Mouse (Mus musculus) limb, embryonic 12.5 days (tissue): ENCODE measurements around the gene Chst10. TPM values are rescaled to one million over a fixed set of nuclear protein-coding genes. Genes with fewer than 3 reads are reported as not detected.

Experiments
- ATAC-seq: fragments of 200-750 bp; cut with Nextera tagmentation; 2 replicates; pipeline ENCODE4 v1.8.0; 2017; ENCODE audit warnings: low read depth, moderate TSS enrichment; ENCODE audit not compliant: insufficient number of reproducible peaks, insufficient read depth, low FRiP score, low TSS enrichment
- H3K27ac ChIP-seq: fragments of 300-500 bp; sonication (generic); 2 replicates; pipeline ENCODE4 v1.5.1; 2016; ENCODE audit warnings: mild to moderate bottlenecking, moderate library complexity
- H3K27me3 ChIP-seq: fragments of 300-500 bp; sonication (generic); 2 replicates; pipeline ENCODE4 v1.6.1; 2016; ENCODE audit warnings: mild to moderate bottlenecking, moderate library complexity
- H3K36me3 ChIP-seq: fragments of 300-500 bp; sonication (generic); 2 replicates; pipeline ENCODE4 v1.6.1; 2016; ENCODE audit warnings: mild to moderate bottlenecking, moderate library complexity
- H3K4me1 ChIP-seq: fragments of 300-500 bp; sonication (generic); replicated peaks from 2 replicates; pipeline ENCODE4 v1.6.1; 2016
- H3K4me2 ChIP-seq: fragments of 300-500 bp; sonication (generic); 2 replicates; pipeline ENCODE4 v1.6.1; 2016; ENCODE audit warnings: mild to moderate bottlenecking, moderate library complexity
- H3K4me3 ChIP-seq: fragments of 300-500 bp; sonication (generic); replicated peaks from 2 replicates; pipeline ENCODE4 v1.5.1; 2016; ENCODE audit warnings: mild to moderate bottlenecking
- H3K9ac ChIP-seq: fragments of 300-500 bp; sonication (generic); replicated peaks from 2 replicates; pipeline ENCODE4 v1.6.1; 2016; ENCODE audit warnings: mild to moderate bottlenecking, moderate library complexity
- H3K9me3 ChIP-seq: fragments of 300-500 bp; sonication (generic); 2 replicates; pipeline ENCODE4 v1.6.1; 2016; ENCODE audit warnings: mild to moderate bottlenecking, moderate library complexity
- WGBS: fragments of 180-500 bp; shearing (Covaris S2); methylation state at CpG from one replicate; pipeline ENCODE4 v1.1.7; 2016; 5-methylcytosine and 5-hydroxymethylcytosine counted together
- polyA plus RNA-seq: library from polyadenylated mRNA; unstranded; fragments of >200 nt; fragmentation: Nextera tagmentation; extraction: Ambion mirVana; gene quantifications from 2 replicates; pipeline ENCODE4 v1.2.1, GENCODE M21; 2016

The Chst10 gene
- polyA plus RNA-seq, 1 experiment from 2014 or later = 11.1 TPM

DNA sequence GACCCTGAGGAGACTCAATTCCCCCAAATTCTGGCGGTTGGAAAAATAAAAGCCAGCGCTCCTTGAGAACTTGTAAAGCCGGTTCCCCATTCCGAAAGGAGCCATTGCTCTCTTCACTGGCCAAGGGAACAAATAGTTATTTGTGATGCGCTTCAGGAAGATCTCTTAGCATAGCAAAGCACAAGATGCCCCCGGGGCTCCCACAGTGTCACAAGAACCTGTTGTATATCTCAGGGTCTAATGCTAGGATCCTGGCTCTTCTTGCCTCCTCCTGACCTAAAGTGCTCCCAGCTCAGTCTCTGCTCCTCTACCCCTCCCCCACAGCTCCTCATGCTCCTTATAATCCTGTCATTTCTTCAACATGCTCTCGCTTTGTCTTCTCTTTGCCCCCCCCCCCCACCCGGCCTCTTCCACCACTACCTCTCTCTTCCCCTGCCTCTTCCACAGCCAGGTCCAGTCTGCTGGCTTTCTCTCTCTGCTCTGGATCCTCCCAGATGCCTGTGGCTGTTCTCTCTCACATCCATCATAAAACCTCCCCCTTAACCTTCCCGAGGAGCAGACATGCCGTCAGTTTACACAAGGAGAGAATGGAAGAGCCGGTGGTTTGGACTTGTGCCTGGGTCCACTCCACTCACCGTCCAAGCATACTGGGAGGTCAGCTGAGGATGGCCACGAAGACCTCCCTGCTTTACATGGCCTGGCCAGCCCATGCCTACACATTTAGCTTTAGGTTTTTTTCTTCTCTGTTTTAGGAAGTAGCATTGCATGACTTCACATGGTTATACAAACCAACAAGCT, 28.4 kb downstream of the Chst10 start:
- no peak overlapping the region for H3K4me3 ChIP-seq
- H3K9me3 ChIP-seq = no peaks in the 10 kb centered on the region
- peaks cover 3% of the 10 kb centered on the region; the same call in 1 of the 2 replicates for H3K27me3 ChIP-seq
- WGBS = 59% methylated on average over 13 of the region's 13 CpGs
- no peak for ATAC-seq
- H3K9ac ChIP-seq = no peak overlapping the region
- H3K27ac ChIP-seq = no peak overlapping the region
- H3K4me2 ChIP-seq = no peak overlapping the region
- H3K4me1 ChIP-seq = peaks cover 5% of the 10 kb centered on the region; the same call in 1 of the 2 replicates
- H3K36me3 ChIP-seq = peaks cover 11% of the 10 kb centered on the region; the same call in 1 of the 2 replicates

- Histone ChIP-seq H3K4me1 (peaks cover 5% of the 10 kb centered on the region; the same call in 1 of the 2 replicates), H3K4me3 (no peak overlapping the region), H3K27me3 (no peaks in the 10 kb centered on the region; the same call in 1 of the 2 replicates), H3K9ac (no peak overlapping the region), H3K36me3 (peaks cover 11% of the 10 kb centered on the region; the same call in 1 of the 2 replicates), H3K9me3 (no peaks in the 10 kb centered on the region), H3K4me2 (no peak overlapping the region), H3K27ac (peak overlapping the region; percentile 35; the same call in 1 of the 2 replicates)
- peak; percentile 52; the same call in 1 of the 2 replicates for ATAC-seq
- 34% methylated on average over 5 of the region's 5 CpGs for WGBS
Measured at GRCm38 (mm10) chr1:38866242-38866641, 31.7 kb downstream of the Chst10 start.

GRCm38 (mm10) chr1:38864341-38864740, 33.6 kb downstream of the Chst10 start:
- 75% methylated on average over 9 of the region's 9 CpGs for WGBS
- Histone ChIP-seq H3K9ac (no peak overlapping the region), H3K36me3 (peaks cover 11% of the 10 kb centered on the region; the same call in 1 of the 2 replicates), H3K27ac (no peak overlapping the region), H3K27me3 (no peaks in the 10 kb centered on the region; the same call in 1 of the 2 replicates), H3K4me3 (no peak overlapping the region), H3K9me3 (no peaks in the 10 kb centered on the region), H3K4me1 (peaks cover 5% of the 10 kb centered on the region; the same call in 1 of the 2 replicates), H3K4me2 (no peak overlapping the region)
- ATAC-seq = no peak

DNA sequence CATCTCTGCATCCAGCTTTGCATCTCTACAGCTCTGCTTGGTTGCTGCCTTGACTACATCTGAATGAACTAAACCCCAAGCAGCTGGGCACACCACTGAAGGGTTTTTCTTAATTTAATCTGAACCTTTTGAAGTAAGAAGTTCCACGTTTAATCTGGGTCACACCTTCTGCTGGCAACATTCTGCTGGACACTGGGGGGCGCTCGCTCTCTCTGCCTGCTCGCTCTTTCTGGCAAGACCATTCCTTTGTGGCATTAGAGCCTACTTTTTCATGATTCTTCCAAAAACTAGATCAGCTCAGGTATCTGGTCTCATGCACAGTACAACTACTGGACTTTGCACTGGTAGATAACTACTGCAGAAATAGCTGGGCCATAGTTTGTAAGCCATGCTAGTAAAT, 35.7 kb downstream of the Chst10 start:
- Histone ChIP-seq H3K36me3 (peaks cover 1% of the 10 kb centered on the region; the same call in 1 of the 2 replicates), H3K4me3 (no peak overlapping the region), H3K9me3 (no peaks in the 10 kb centered on the region), H3K27me3 (no peaks in the 10 kb centered on the region; the same call in 1 of the 2 replicates), H3K27ac (no peak overlapping the region), H3K4me2 (no peak overlapping the region), H3K9ac (no peak overlapping the region), H3K4me1 (peaks cover 5% of the 10 kb centered on the region; the same call in 1 of the 2 replicates)
- ATAC-seq = no peak
- 14% methylated on average over 4 of the region's 4 CpGs for WGBS

GRCm38 (mm10) chr1:38860867-38861524, 37.0 kb downstream of the Chst10 start:
- Histone ChIP-seq H3K27me3 (no peaks in the 10 kb centered on the region; the same call in 1 of the 2 replicates), H3K27ac (no peak overlapping the region), H3K4me2 (no peak overlapping the region), H3K4me1 (no peaks in the 10 kb centered on the region), H3K9ac (no peak overlapping the region), H3K36me3 (no peaks in the 10 kb centered on the region; the same call in 1 of the 2 replicates), H3K9me3 (no peaks in the 10 kb centered on the region), H3K4me3 (no peak overlapping the region)
- no peak for ATAC-seq
- 89% methylated on average over 9 of the region's 9 CpGs for WGBS

DNA sequence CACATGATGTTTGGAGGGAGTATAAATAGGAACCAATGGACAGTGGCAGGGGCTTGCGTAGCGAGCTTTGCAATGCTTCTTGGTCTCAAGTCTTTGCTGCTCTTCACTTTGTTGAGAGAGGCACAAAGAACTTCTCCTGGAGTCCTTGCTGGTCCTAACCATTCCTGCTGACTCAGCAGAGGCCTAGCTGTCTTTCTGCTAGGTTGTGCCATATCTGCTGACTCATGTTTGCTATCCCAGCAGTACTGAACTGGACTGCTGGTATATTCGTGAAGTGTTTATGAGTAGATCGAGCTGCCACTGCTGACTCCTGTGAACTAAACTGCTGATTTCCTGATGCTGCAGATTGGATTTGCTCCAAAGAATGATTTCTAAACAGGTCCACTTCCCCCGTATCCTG, 37.8 kb downstream of the Chst10 start:
- 87% methylated on average over 5 of the region's 5 CpGs for WGBS
- Histone ChIP-seq H3K9ac (no peak overlapping the region), H3K27ac (no peak overlapping the region), H3K4me3 (no peak overlapping the region), H3K36me3 (no peaks in the 10 kb centered on the region; the same call in 1 of the 2 replicates), H3K4me2 (no peak overlapping the region), H3K27me3 (no peaks in the 10 kb centered on the region; the same call in 1 of the 2 replicates), H3K9me3 (no peaks in the 10 kb centered on the region), H3K4me1 (no peaks in the 10 kb centered on the region)
- ATAC-seq = no peak

GRCm38 (mm10) chr1:38856196-38856595, 41.8 kb downstream of the Chst10 start:
- Histone ChIP-seq H3K9me3 (no peaks in the 10 kb centered on the region), H3K27me3 (no peaks in the 10 kb centered on the region; the same call in 1 of the 2 replicates), H3K36me3 (no peaks in the 10 kb centered on the region), H3K4me2 (no peak overlapping the region), H3K27ac (no peak overlapping the region), H3K4me1 (no peaks in the 10 kb centered on the region), H3K4me3 (no peak overlapping the region), H3K9ac (no peak overlapping the region)
- 14% methylated on average over 3 of the region's 3 CpGs for WGBS
- ATAC-seq = no peak

- Histone ChIP-seq H3K4me3 (no peak overlapping the region), H3K4me2 (no peak overlapping the region), H3K36me3 (no peaks in the 10 kb centered on the region), H3K4me1 (no peaks in the 10 kb centered on the region), H3K9me3 (no peaks in the 10 kb centered on the region), H3K27ac (no peak overlapping the region), H3K27me3 (no peaks in the 10 kb centered on the region; the same call in 1 of the 2 replicates), H3K9ac (no peak overlapping the region)
- ATAC-seq = no peak
- WGBS = 69% methylated on average over 2 of the region's 2 CpGs
Measured at GRCm38 (mm10) chr1:38852250-38852649, 45.7 kb downstream of the Chst10 start.

DNA sequence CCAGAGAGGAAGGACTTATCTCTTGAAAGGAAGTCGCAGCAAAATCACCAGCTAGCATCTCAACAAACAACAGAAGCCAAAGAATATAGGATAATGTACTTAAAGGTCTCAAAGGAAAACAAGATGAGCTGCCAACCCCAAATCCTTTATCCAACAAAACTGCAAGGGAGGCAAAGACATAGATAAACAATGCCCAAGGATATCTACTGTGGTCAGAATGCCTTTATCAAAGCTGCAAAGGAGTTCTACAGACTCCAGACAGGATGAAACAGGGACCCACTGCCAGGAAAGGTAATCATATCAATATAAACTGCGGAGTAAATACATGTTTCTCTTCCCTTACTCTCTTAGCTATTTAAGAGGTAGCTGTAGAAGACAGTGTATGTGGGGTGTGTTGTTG, 47.3 kb downstream of the Chst10 start:
- Histone ChIP-seq H3K4me1 (no peaks in the 10 kb centered on the region), H3K9ac (no peak overlapping the region), H3K36me3 (no peaks in the 10 kb centered on the region), H3K4me3 (no peak overlapping the region), H3K4me2 (no peak overlapping the region), H3K27me3 (no peaks in the 10 kb centered on the region; the same call in 1 of the 2 replicates), H3K27ac (no peak overlapping the region), H3K9me3 (no peaks in the 10 kb centered on the region)
- 85% methylated on average over 2 of the region's 2 CpGs for WGBS
- ATAC-seq = no peak

DNA sequence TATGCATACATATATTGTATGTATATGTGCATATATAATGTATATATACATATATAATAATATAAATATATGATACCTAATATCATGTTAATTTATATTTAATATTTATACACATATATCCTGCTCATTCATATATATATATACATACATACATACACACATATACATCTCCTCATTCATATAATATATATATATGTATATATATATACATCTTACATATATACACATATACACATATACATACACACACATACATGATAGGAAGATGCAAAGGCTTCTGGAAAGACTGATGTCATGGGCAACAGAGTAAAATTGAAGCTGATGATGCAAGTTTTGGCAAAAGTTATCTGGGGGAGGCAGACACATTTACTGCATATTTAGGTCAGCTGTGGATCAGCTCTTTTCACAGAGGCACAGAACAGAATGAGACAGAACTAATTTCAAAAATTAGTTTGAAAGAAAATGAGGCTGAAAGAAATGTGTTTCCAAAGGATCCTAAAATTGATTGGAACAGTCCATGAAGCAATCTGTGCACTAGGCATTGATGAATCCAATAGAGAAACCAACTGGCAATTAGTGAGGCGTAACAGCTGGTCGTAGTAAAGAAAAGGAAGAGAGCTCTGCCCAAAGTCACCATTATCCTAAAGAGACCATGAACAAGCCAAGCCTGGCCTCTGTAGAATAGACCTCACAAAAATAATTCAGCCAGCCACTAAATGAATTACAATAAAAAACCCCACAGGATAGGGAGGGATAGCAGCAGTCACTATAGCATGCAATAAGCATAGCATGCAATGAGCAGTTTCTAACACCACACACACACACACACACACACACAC, 49.3 kb downstream of the Chst10 start:
- WGBS = 78% methylated on average over 2 of the region's 2 CpGs
- no peak for ATAC-seq
- Histone ChIP-seq H3K9me3 (no peaks in the 10 kb centered on the region), H3K4me1 (no peaks in the 10 kb centered on the region), H3K9ac (no peak overlapping the region), H3K4me2 (no peak overlapping the region), H3K27ac (no peak overlapping the region), H3K36me3 (no peaks in the 10 kb centered on the region), H3K27me3 (no peaks in the 10 kb centered on the region; the same call in 1 of the 2 replicates), H3K4me3 (no peak overlapping the region)
